Mouse (Mus musculus) layer of hippocampus, adult 18-20 months (tissue): ENCODE data around the gene Fkbp14. TPM values are rescaled to one million over a fixed set of nuclear protein-coding genes. Genes with fewer than 3 reads are reported as not detected.
A peak's percentile ranks its signal among the peaks of the same experiment; 100 is the strongest.

Source experiments
- DNase-seq, 2 experiments: peaks; one replicate each; pipeline ENCODE4 v3.0.0; 2022; ENCODE audit warnings: low spot score in 2 of 2
- total RNA-seq, 2 experiments: library from RNA; stranded (reverse); gene quantifications; 2 replicates each; pipeline ENCODE4 v1.2.3; 2021

Fkbp14 gene
- total RNA-seq, 2 experiments from 2014 or later: 13.9 to 14.2 TPM

GRCm38 (mm10) chr6:54550801-54551323 lies 46.2 kb downstream of the Fkbp14 start:
- DNase-seq: no peak

- DNase-seq: no peak
Observed at GRCm38 (mm10) chr6:54549311-54549710, 47.8 kb downstream of the Fkbp14 start.

GRCm38 (mm10) chr6:54548314-54549019 lies 48.6 kb downstream of the Fkbp14 start:
- DNase-seq: no peak

- no peak for DNase-seq
Observed at GRCm38 (mm10) chr6:54543646-54544045, 53.5 kb downstream of the Fkbp14 start.

GRCm38 (mm10) chr6:54542836-54543235 lies 54.3 kb downstream of the Fkbp14 start:
- peak in 1 of 2 experiments; percentile 20 for DNase-seq

GRCm38 (mm10) chr6:54540252-54540887 lies 56.7 kb downstream of the Fkbp14 start:
- DNase-seq: peak in 1 of 2 experiments; percentile 23

GRCm38 (mm10) chr6:54539396-54539795 lies 57.7 kb downstream of the Fkbp14 start:
- no peak for DNase-seq

- DNase-seq: peak in 1 of 2 experiments; percentile 35
Observed at GRCm38 (mm10) chr6:54538773-54539173, 58.3 kb downstream of the Fkbp14 start.

GRCm38 (mm10) chr6:54537053-54537452 lies 60.1 kb downstream of the Fkbp14 start:
- DNase-seq: no peak

- no peak for DNase-seq
Observed at GRCm38 (mm10) chr6:54535485-54535884, 61.6 kb downstream of the Fkbp14 start.

GRCm38 (mm10) chr6:54531048-54531481 lies 66.0 kb downstream of the Fkbp14 start:
- DNase-seq: no peak

- no peak for DNase-seq
Observed at GRCm38 (mm10) chr6:54530182-54530581, 66.9 kb downstream of the Fkbp14 start.

- no peak for DNase-seq
Observed at GRCm38 (mm10) chr6:54528666-54529065, 68.4 kb downstream of the Fkbp14 start.

Other genes starting within 250 kb of the Fkbp14 start
- gene Wipf3, start 167.7 kb downstream of the Fkbp14 start, total RNA-seq: 100 to 1,000 TPM; 331 to 395 TPM
- 10 to 100 TPM; 98.5 to 99.8 TPM for gene Scrn1, start 30.8 kb downstream of the Fkbp14 start, total RNA-seq
- 10 to 100 TPM; 12.3 to 13.7 TPM for gene Plekha8, start 2.2 kb downstream of the Fkbp14 start, total RNA-seq
- gene Mturn, start 84.3 kb upstream of the Fkbp14 start, total RNA-seq: 100 to 1,000 TPM; 159 to 165 TPM
- gene Znrf2, start 219.6 kb upstream of the Fkbp14 start, total RNA-seq: 10 to 100 TPM; 21.5 to 23.7 TPM